Mouse (Mus musculus): Measurements from ENCODE around the gene Psme1.

Gene Psme1

GRCm38 (mm10) chr14:55577871-55578667 is at the start of gene Psme1:
Gene Psme1, plus strand, starts transcription at chr14:55578123.
- DNase-seq = peak; percentile 90

GRCm38 (mm10) chr14:55536116-55536745 is 41.7 kb upstream of the Psme1 start:
- peak; percentile 59 for DNase-seq

- DNase-seq = peak; percentile 97
Measured at GRCm38 (mm10) chr14:55540067-55540786, 37.7 kb upstream of the Psme1 start, which contains the start of gene Pck2. Gene Pck2, plus strand, starts transcription at chr14:55540266.

- peak; percentile 85 for DNase-seq
Measured at GRCm38 (mm10) chr14:55540787-55541321, 37.1 kb upstream of the Psme1 start.

- DNase-seq = no peak
Measured at GRCm38 (mm10) chr14:55542268-55542667, 35.7 kb upstream of the Psme1 start.

GRCm38 (mm10) chr14:55544334-55544733 is 33.6 kb upstream of the Psme1 start:
- no peak for DNase-seq

- DNase-seq = no peak
Measured at GRCm38 (mm10) chr14:55550191-55550590, 27.7 kb upstream of the Psme1 start.

GRCm38 (mm10) chr14:55551347-55551746 is 26.6 kb upstream of the Psme1 start:
- DNase-seq = no peak

- no peak for DNase-seq
Measured at GRCm38 (mm10) chr14:55551794-55552193, 26.1 kb upstream of the Psme1 start.

GRCm38 (mm10) chr14:55554635-55555034 is 23.3 kb upstream of the Psme1 start:
- no peak for DNase-seq

GRCm38 (mm10) chr14:55555788-55556187 is 22.1 kb upstream of the Psme1 start:
- no peak for DNase-seq

- peak; percentile 94 for DNase-seq
Measured at GRCm38 (mm10) chr14:55557003-55557402, 20.9 kb upstream of the Psme1 start.

GRCm38 (mm10) chr14:55557587-55557986 is 20.3 kb upstream of the Psme1 start:
- DNase-seq = no peak

GRCm38 (mm10) chr14:55558740-55559448 is 19.0 kb upstream of the Psme1 start:
- DNase-seq = no peak

GRCm38 (mm10) chr14:55559799-55560201 is 18.1 kb upstream of the Psme1 start, which contains the start of gene Dcaf11:
Gene Dcaf11, plus strand, starts transcription at chr14:55560006.
- DNase-seq = peak; percentile 95

- peak; percentile 100 for DNase-seq
Measured at GRCm38 (mm10) chr14:55560202-55561073, 17.5 kb upstream of the Psme1 start, which contains the start of gene A730061H03Rik. Gene A730061H03Rik, minus strand, starts transcription at chr14:55560406.

GRCm38 (mm10) chr14:55561860-55562259 is 16.1 kb upstream of the Psme1 start:
- no peak for DNase-seq

- no peak for DNase-seq
Measured at GRCm38 (mm10) chr14:55563249-55563648, 14.7 kb upstream of the Psme1 start.

GRCm38 (mm10) chr14:55565748-55566147 is 12.2 kb upstream of the Psme1 start:
- no peak for DNase-seq

GRCm38 (mm10) chr14:55567496-55567895 is 10.4 kb upstream of the Psme1 start:
- DNase-seq = no peak

GRCm38 (mm10) chr14:55570588-55570987 is 7.3 kb upstream of the Psme1 start:
- DNase-seq = no peak
